Mouse (Mus musculus): ENCODE measurements around the gene Nxpe5. TPM values are rescaled to one million over a fixed set of nuclear protein-coding genes. Genes with fewer than 3 reads are reported as not detected.

Nxpe5 gene
- polyA plus RNA-seq, 1 experiment = 0.73 TPM

GRCm38 (mm10) chr5:138222111-138222510 lies 3.6 kb upstream of the Nxpe5 start:
- no peak overlapping the region for H3K4me3 ChIP-seq (ENCODE audit: control insufficient read depth, insufficient read depth, low read length)
- 24% methylated on average over 4 of the region's 4 CpGs for WGBS
- DNase-seq = peak; percentile 86
- no peaks in the 10 kb centered on the region for H3K4me1 ChIP-seq (replicated peaks; ENCODE audit: control insufficient read depth, insufficient read depth, low read length)
- TF ChIP-seq CTCF (IDR thresholded peaks at IDR 0.05; ENCODE audit: borderline replicate concordance, control insufficient read depth, extremely low read depth, insufficient read depth, low read length, poor library complexity) = peak; percentile 65; the same call in 1 of the 2 replicates
- TF ChIP-seq POLR2A (IDR thresholded peaks at IDR 0.05; ENCODE audit: control insufficient read depth, extremely low read depth, insufficient read depth, low read length, poor library complexity) = no peak
- H3K27me3 ChIP-seq (ENCODE audit: control insufficient read depth, insufficient read depth, low read length) = no peaks in the 10 kb centered on the region
- no peak overlapping the region for H3K27ac ChIP-seq (ENCODE audit: control insufficient read depth, insufficient read depth, low read length)
- no peaks in the 10 kb centered on the region for H3K36me3 ChIP-seq (ENCODE audit: control insufficient read depth, insufficient read depth, low read length)

- 37% methylated on average over 3 of the region's 3 CpGs for WGBS
- no peak for TF ChIP-seq POLR2A (IDR thresholded peaks at IDR 0.05; ENCODE audit: control insufficient read depth, extremely low read depth, insufficient read depth, low read length, poor library complexity)
- TF ChIP-seq CTCF (IDR thresholded peaks at IDR 0.05; ENCODE audit: borderline replicate concordance, control insufficient read depth, extremely low read depth, insufficient read depth, low read length, poor library complexity) = no peak
- H3K4me3 ChIP-seq (ENCODE audit: control insufficient read depth, insufficient read depth, low read length) = no peak overlapping the region
- H3K27me3 ChIP-seq (ENCODE audit: control insufficient read depth, insufficient read depth, low read length) = no peaks in the 10 kb centered on the region
- H3K4me1 ChIP-seq (replicated peaks; ENCODE audit: control insufficient read depth, insufficient read depth, low read length) = no peaks in the 10 kb centered on the region
- H3K27ac ChIP-seq (ENCODE audit: control insufficient read depth, insufficient read depth, low read length) = no peak overlapping the region
- no peaks in the 10 kb centered on the region for H3K36me3 ChIP-seq (ENCODE audit: control insufficient read depth, insufficient read depth, low read length)
- DNase-seq = no peak
Observed at GRCm38 (mm10) chr5:138223287-138223686, 2.4 kb upstream of the Nxpe5 start.

- no peaks in the 10 kb centered on the region for H3K27me3 ChIP-seq (ENCODE audit: control insufficient read depth, insufficient read depth, low read length)
- H3K4me3 ChIP-seq (ENCODE audit: control insufficient read depth, insufficient read depth, low read length) = no peak overlapping the region
- no peak overlapping the region for H3K27ac ChIP-seq (ENCODE audit: control insufficient read depth, insufficient read depth, low read length)
- H3K36me3 ChIP-seq (ENCODE audit: control insufficient read depth, insufficient read depth, low read length) = no peaks in the 10 kb centered on the region
- DNase-seq = no peak
- 11% methylated on average over 4 of the region's 4 CpGs for WGBS
- TF ChIP-seq POLR2A (IDR thresholded peaks at IDR 0.05; ENCODE audit: control insufficient read depth, extremely low read depth, insufficient read depth, low read length, poor library complexity) = no peak
- TF ChIP-seq CTCF (IDR thresholded peaks at IDR 0.05; ENCODE audit: borderline replicate concordance, control insufficient read depth, extremely low read depth, insufficient read depth, low read length, poor library complexity) = no peak
- H3K4me1 ChIP-seq (replicated peaks; ENCODE audit: control insufficient read depth, insufficient read depth, low read length) = no peaks in the 10 kb centered on the region
Observed at GRCm38 (mm10) chr5:138226491-138226890, 793 bp downstream of the Nxpe5 start.

- WGBS = 15% methylated on average over 2 of the region's 2 CpGs
Observed at GRCm38 (mm10) chr5:138227367-138227766, 1.7 kb downstream of the Nxpe5 start.

GRCm38 (mm10) chr5:138228026-138228425 lies 2.3 kb downstream of the Nxpe5 start:
- no peaks in the 10 kb centered on the region for H3K4me1 ChIP-seq (replicated peaks; ENCODE audit: control insufficient read depth, insufficient read depth, low read length)
- TF ChIP-seq POLR2A (IDR thresholded peaks at IDR 0.05; ENCODE audit: control insufficient read depth, extremely low read depth, insufficient read depth, low read length, poor library complexity) = no peak
- TF ChIP-seq CTCF (IDR thresholded peaks at IDR 0.05; ENCODE audit: borderline replicate concordance, control insufficient read depth, extremely low read depth, insufficient read depth, low read length, poor library complexity) = no peak
- DNase-seq = peak; percentile 61
- no peak overlapping the region for H3K4me3 ChIP-seq (ENCODE audit: control insufficient read depth, insufficient read depth, low read length)
- H3K27me3 ChIP-seq (ENCODE audit: control insufficient read depth, insufficient read depth, low read length) = no peaks in the 10 kb centered on the region
- H3K27ac ChIP-seq (ENCODE audit: control insufficient read depth, insufficient read depth, low read length) = no peak overlapping the region
- H3K36me3 ChIP-seq (ENCODE audit: control insufficient read depth, insufficient read depth, low read length) = no peaks in the 10 kb centered on the region
- 38% methylated on average over 3 of the region's 3 CpGs for WGBS

More at GRCm38 (mm10) chr5:138227367-138227766, 1.7 kb downstream of the Nxpe5 start:
- no peak for DNase-seq
- Histone ChIP-seq H3K36me3 (ENCODE audit: control insufficient read depth, insufficient read depth, low read length) (no peaks in the 10 kb centered on the region), H3K4me1 (replicated peaks; ENCODE audit: control insufficient read depth, insufficient read depth, low read length) (no peaks in the 10 kb centered on the region), H3K27ac (ENCODE audit: control insufficient read depth, insufficient read depth, low read length) (no peak overlapping the region), H3K27me3 (ENCODE audit: control insufficient read depth, insufficient read depth, low read length) (no peaks in the 10 kb centered on the region), H3K4me3 (ENCODE audit: control insufficient read depth, insufficient read depth, low read length) (no peak overlapping the region)
- TF ChIP-seq POLR2A (IDR thresholded peaks at IDR 0.05; ENCODE audit: control insufficient read depth, extremely low read depth, insufficient read depth, low read length, poor library complexity) (no peak), CTCF (IDR thresholded peaks at IDR 0.05; ENCODE audit: borderline replicate concordance, control insufficient read depth, extremely low read depth, insufficient read depth, low read length, poor library complexity) (no peak)

- no peak overlapping the region for H3K27ac ChIP-seq (ENCODE audit: control insufficient read depth, insufficient read depth, low read length)
- 95% methylated on average over 3 of the region's 3 CpGs for WGBS
- H3K36me3 ChIP-seq (ENCODE audit: control insufficient read depth, insufficient read depth, low read length) = no peaks in the 10 kb centered on the region
- DNase-seq = no peak
- H3K4me1 ChIP-seq (replicated peaks; ENCODE audit: control insufficient read depth, insufficient read depth, low read length) = no peaks in the 10 kb centered on the region
- TF ChIP-seq POLR2A (IDR thresholded peaks at IDR 0.05; ENCODE audit: control insufficient read depth, extremely low read depth, insufficient read depth, low read length, poor library complexity) (no peak), CTCF (IDR thresholded peaks at IDR 0.05; ENCODE audit: borderline replicate concordance, control insufficient read depth, extremely low read depth, insufficient read depth, low read length, poor library complexity) (no peak)
- no peak overlapping the region for H3K4me3 ChIP-seq (ENCODE audit: control insufficient read depth, insufficient read depth, low read length)
- no peaks in the 10 kb centered on the region for H3K27me3 ChIP-seq (ENCODE audit: control insufficient read depth, insufficient read depth, low read length)
Observed at GRCm38 (mm10) chr5:138229511-138229910, 3.8 kb downstream of the Nxpe5 start.

GRCm38 (mm10) chr5:138233778-138234177 lies 8.1 kb downstream of the Nxpe5 start:
- WGBS = 94% methylated on average over 2 of the region's 2 CpGs
- TF ChIP-seq CTCF (IDR thresholded peaks at IDR 0.05; ENCODE audit: borderline replicate concordance, control insufficient read depth, extremely low read depth, insufficient read depth, low read length, poor library complexity) = no peak
- no peak for TF ChIP-seq POLR2A (IDR thresholded peaks at IDR 0.05; ENCODE audit: control insufficient read depth, extremely low read depth, insufficient read depth, low read length, poor library complexity)
- no peak for DNase-seq
- Histone ChIP-seq H3K36me3 (ENCODE audit: control insufficient read depth, insufficient read depth, low read length) (no peaks in the 10 kb centered on the region), H3K27ac (ENCODE audit: control insufficient read depth, insufficient read depth, low read length) (no peak overlapping the region), H3K4me1 (replicated peaks; ENCODE audit: control insufficient read depth, insufficient read depth, low read length) (no peaks in the 10 kb centered on the region), H3K4me3 (ENCODE audit: control insufficient read depth, insufficient read depth, low read length) (no peak overlapping the region), H3K27me3 (ENCODE audit: control insufficient read depth, insufficient read depth, low read length) (no peaks in the 10 kb centered on the region)
